Mouse (Mus musculus): ENCODE results near the gene Slc22a23. TPM values are rescaled to one million over a fixed set of nuclear protein-coding genes. Genes with fewer than 3 reads are reported as not detected.

Slc22a23 gene
- total RNA-seq, 1 experiment = 5.9 TPM

GRCm38 (mm10) chr13:34289567-34289966 is 55.4 kb downstream of the Slc22a23 start:
- Histone ChIP-seq H3K9me3 (ENCODE audit: control insufficient read depth, insufficient read depth, low read depth, low read length) (no peaks in the 10 kb centered on the region), H3K4me3 (ENCODE audit: insufficient read depth in 1 of 2, low read depth in 1 of 2, low read length in 2 of 2, poor library complexity in 1 of 2, severe bottlenecking in 1 of 2) (no peak overlapping the region), H3K27ac (ENCODE audit: insufficient read depth, low read depth, low read length, poor library complexity, severe bottlenecking) (no peak overlapping the region), H3K4me1 (ENCODE audit: control insufficient read depth in 2 of 2, insufficient read depth in 2 of 2, low read length in 2 of 2, poor library complexity in 1 of 2) (peaks cover 4 to 14% of the 10 kb centered on the region in 2 experiments; a peak in 3 of 4 replicates), H3K36me3 (ENCODE audit: control insufficient read depth, insufficient read depth, low read length, poor library complexity, severe bottlenecking) (no peaks in the 10 kb centered on the region), H3K9ac (ENCODE audit: insufficient read depth, low read depth, low read length, poor library complexity, severe bottlenecking) (no peak overlapping the region)
- DNase-seq (ENCODE audit: low read depth, low spot score) = no peak
- no peak for TF ChIP-seq CHD2 (IDR thresholded peaks at IDR 0.05; ENCODE audit: low read depth, low read length)
- no peak for TF ChIP-seq MAFK (IDR thresholded peaks at IDR 0.05; ENCODE audit: insufficient read depth, low read depth, low read length)
- TF ChIP-seq ZC3H11A (IDR thresholded peaks at IDR 0.05; ENCODE audit: borderline replicate concordance, low read depth, low read length) = no peak
- no peak for TF ChIP-seq HCFC1 (IDR thresholded peaks at IDR 0.05; ENCODE audit: borderline replicate concordance, insufficient read depth, low read length)
- no peak for TF ChIP-seq ZNF384 (IDR thresholded peaks at IDR 0.05; ENCODE audit: low read depth, low read length)
- in situ Hi-C loops (cut with MboI; ENCODE audit: low sequenced_read_pairs in 2 of 2, unreplicated experiment in 2 of 2) = no loop called here

DNA sequence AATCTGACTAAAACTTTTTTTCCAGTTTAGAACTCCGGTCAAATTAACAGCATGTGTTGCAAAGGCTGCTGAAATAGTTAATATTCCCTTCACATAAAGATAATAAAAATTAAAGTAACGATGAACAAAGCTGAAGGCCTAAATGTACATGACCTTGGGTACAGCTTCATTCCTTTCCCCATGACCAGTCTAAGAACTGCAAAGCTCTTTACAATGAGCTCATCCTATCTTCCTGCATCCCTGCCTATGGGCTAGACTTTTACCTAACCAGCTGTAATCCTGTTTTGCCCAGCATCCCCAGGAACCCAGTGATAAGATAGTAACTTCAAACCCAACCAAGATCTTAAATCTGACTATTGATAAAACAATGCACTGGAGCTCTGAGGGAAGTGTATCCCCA is 56.9 kb downstream of the Slc22a23 start:
- in situ Hi-C loops (cut with MboI; ENCODE audit: low sequenced_read_pairs in 2 of 2, unreplicated experiment in 2 of 2) = no loop called here
- Histone ChIP-seq H3K4me1 (ENCODE audit: control insufficient read depth in 2 of 2, insufficient read depth in 2 of 2, low read length in 2 of 2, poor library complexity in 1 of 2) (peaks cover 4 to 14% of the 10 kb centered on the region in 2 experiments; a peak in 3 of 4 replicates), H3K4me3 (ENCODE audit: insufficient read depth in 1 of 2, low read depth in 1 of 2, low read length in 2 of 2, poor library complexity in 1 of 2, severe bottlenecking in 1 of 2) (no peak overlapping the region; a peak in 1 of 4 replicates)

GRCm38 (mm10) chr13:34287601-34288083 is 57.3 kb downstream of the Slc22a23 start:
- no peak overlapping the region for H3K27ac ChIP-seq (ENCODE audit: insufficient read depth, low read depth, low read length, poor library complexity, severe bottlenecking)

More for the DNA sequence above, 56.9 kb downstream of the Slc22a23 start:
- H3K36me3 ChIP-seq (ENCODE audit: control insufficient read depth, insufficient read depth, low read length, poor library complexity, severe bottlenecking) = no peaks in the 10 kb centered on the region
- no peak overlapping the region for H3K27ac ChIP-seq (ENCODE audit: insufficient read depth, low read depth, low read length, poor library complexity, severe bottlenecking)
- DNase-seq (ENCODE audit: low read depth, low spot score) = no peak
- no peaks in the 10 kb centered on the region for H3K9me3 ChIP-seq (ENCODE audit: control insufficient read depth, insufficient read depth, low read depth, low read length)
- H3K9ac ChIP-seq (ENCODE audit: insufficient read depth, low read depth, low read length, poor library complexity, severe bottlenecking) = no peak overlapping the region
- TF ChIP-seq CHD2 (IDR thresholded peaks at IDR 0.05; ENCODE audit: low read depth, low read length) (no peak), MAFK (IDR thresholded peaks at IDR 0.05; ENCODE audit: insufficient read depth, low read depth, low read length) (no peak), HCFC1 (IDR thresholded peaks at IDR 0.05; ENCODE audit: borderline replicate concordance, insufficient read depth, low read length) (no peak)

DNA sequence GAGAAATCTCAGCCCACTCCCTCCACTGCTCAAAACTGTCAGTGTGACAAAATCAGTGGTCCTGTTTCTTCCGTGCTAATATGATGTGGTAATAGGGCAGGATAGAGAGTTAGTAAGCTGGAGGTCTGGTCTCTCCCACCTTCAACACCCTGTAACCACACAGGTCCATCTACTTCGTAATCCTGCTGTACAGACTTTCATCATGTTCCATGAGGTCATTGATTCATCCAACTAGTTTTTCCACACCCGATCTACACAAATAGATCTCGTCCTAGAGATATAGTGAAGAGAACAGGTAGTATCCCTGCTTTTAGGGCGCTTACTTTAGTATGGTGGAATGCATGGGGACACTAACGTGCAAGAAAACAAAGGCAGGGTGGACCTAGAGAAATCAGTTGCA is 63.6 kb downstream of the Slc22a23 start:
- Histone ChIP-seq H3K4me3 (ENCODE audit: insufficient read depth in 1 of 2, low read depth in 1 of 2, low read length in 2 of 2, poor library complexity in 1 of 2, severe bottlenecking in 1 of 2) (no peak overlapping the region), H3K4me1 (ENCODE audit: control insufficient read depth in 2 of 2, insufficient read depth in 2 of 2, low read length in 2 of 2, poor library complexity in 1 of 2) (no peaks in the 10 kb centered on the region; a peak in 1 of 4 replicates), H3K9me3 (ENCODE audit: control insufficient read depth, insufficient read depth, low read depth, low read length) (no peaks in the 10 kb centered on the region), H3K9ac (ENCODE audit: insufficient read depth, low read depth, low read length, poor library complexity, severe bottlenecking) (no peak overlapping the region), H3K27ac (ENCODE audit: insufficient read depth, low read depth, low read length, poor library complexity, severe bottlenecking) (no peak overlapping the region), H3K36me3 (ENCODE audit: control insufficient read depth, insufficient read depth, low read length, poor library complexity, severe bottlenecking) (no peaks in the 10 kb centered on the region)
- no peak for DNase-seq (ENCODE audit: low read depth, low spot score)
- no peak for TF ChIP-seq HCFC1 (IDR thresholded peaks at IDR 0.05; ENCODE audit: borderline replicate concordance, insufficient read depth, low read length)
- TF ChIP-seq ZNF384 (IDR thresholded peaks at IDR 0.05; ENCODE audit: low read depth, low read length) = no peak
- no peak for TF ChIP-seq MAFK (IDR thresholded peaks at IDR 0.05; ENCODE audit: insufficient read depth, low read depth, low read length)
- TF ChIP-seq ZC3H11A (IDR thresholded peaks at IDR 0.05; ENCODE audit: borderline replicate concordance, low read depth, low read length) = no peak
- TF ChIP-seq CHD2 (IDR thresholded peaks at IDR 0.05; ENCODE audit: low read depth, low read length) = no peak
- in situ Hi-C loops (cut with MboI; ENCODE audit: low sequenced_read_pairs in 2 of 2, unreplicated experiment in 2 of 2) = no loop called here

More at GRCm38 (mm10) chr13:34287601-34288083, 57.3 kb downstream of the Slc22a23 start:
- TF ChIP-seq CHD2 (IDR thresholded peaks at IDR 0.05; ENCODE audit: low read depth, low read length) (no peak), ZNF384 (IDR thresholded peaks at IDR 0.05; ENCODE audit: low read depth, low read length) (no peak), HCFC1 (IDR thresholded peaks at IDR 0.05; ENCODE audit: borderline replicate concordance, insufficient read depth, low read length) (no peak), MAFK (IDR thresholded peaks at IDR 0.05; ENCODE audit: insufficient read depth, low read depth, low read length) (no peak), ZC3H11A (IDR thresholded peaks at IDR 0.05; ENCODE audit: borderline replicate concordance, low read depth, low read length) (no peak)
- Histone ChIP-seq H3K4me3 (ENCODE audit: insufficient read depth in 1 of 2, low read depth in 1 of 2, low read length in 2 of 2, poor library complexity in 1 of 2, severe bottlenecking in 1 of 2) (no peak overlapping the region; a peak in 2 of 4 replicates), H3K36me3 (ENCODE audit: control insufficient read depth, insufficient read depth, low read length, poor library complexity, severe bottlenecking) (no peaks in the 10 kb centered on the region), H3K4me1 (ENCODE audit: control insufficient read depth in 2 of 2, insufficient read depth in 2 of 2, low read length in 2 of 2, poor library complexity in 1 of 2) (peaks cover 4 to 14% of the 10 kb centered on the region in 2 experiments; a peak in 3 of 4 replicates), H3K9ac (ENCODE audit: insufficient read depth, low read depth, low read length, poor library complexity, severe bottlenecking) (no peak overlapping the region), H3K9me3 (ENCODE audit: control insufficient read depth, insufficient read depth, low read depth, low read length) (no peaks in the 10 kb centered on the region)
- peak; percentile 45 for DNase-seq (ENCODE audit: low read depth, low spot score)
- in situ Hi-C loops (cut with MboI; ENCODE audit: low sequenced_read_pairs in 2 of 2, unreplicated experiment in 2 of 2) = no loop called here

Data from ES-E14 (cell line).